Mouse (Mus musculus) CD4-positive, CD25-positive, alpha-beta regulatory T cell, adult 9 weeks (primary cell): Measurements from ENCODE around the gene Speer3. TPM values are rescaled to one million over a fixed set of nuclear protein-coding genes. Genes with fewer than 3 reads are reported as not detected.

Experiments used
- polyA plus RNA-seq: library from polyadenylated mRNA; unstranded; fragments of 100-300 nt; shearing (Covaris generic); gene quantifications from one replicate; pipeline ENCODE4 v1.2.1, GENCODE M21; 2017

Speer3 gene
- not detected for polyA plus RNA-seq

GRCm38 (mm10) chr5:13791319-13791718, at the start of gene Speer3:
Gene Speer3 (plus strand): TSS chr5:13791619.

Other genes starting within 250 kb of the Speer3 start
- not detected for gene Sema3e, start 233.7 kb downstream of the Speer3 start, polyA plus RNA-seq